Mouse (Mus musculus) hindbrain, postnatal 0 days (tissue): ENCODE results near the gene Rsrc1. TPM values are rescaled to one million over a fixed set of nuclear protein-coding genes. Genes with fewer than 3 reads are reported as not detected.
"Not testable (repeated sequence)": the region's sequence is repeated elsewhere in the genome, so short reads cannot be mapped to it uniquely, and the experiment has no call there.

ENCODE experiments used
- ATAC-seq: fragments of 200-750 bp; cut with Nextera tagmentation; 2 replicates; pipeline ENCODE4 v1.8.0; 2017; ENCODE audit warnings: mild to moderate bottlenecking, moderate TSS enrichment, moderate library complexity
- DNase-seq: peaks from one replicate; pipeline ENCODE4 v3.0.0-alpha.2; 2015; ENCODE audit warnings: low spot score
- H3K27ac ChIP-seq: fragments of 300-500 bp; sonication (generic); 2 replicates; pipeline ENCODE4 v1.5.1; 2014; ENCODE audit warnings: mild to moderate bottlenecking
- H3K27me3 ChIP-seq: fragments of 300-500 bp; sonication (generic); 2 replicates; pipeline ENCODE4 v1.6.1; 2014; ENCODE audit warnings: low read length, mixed read lengths; ENCODE audit not compliant: insufficient read depth
- H3K36me3 ChIP-seq: fragments of 300-500 bp; sonication (generic); 2 replicates; pipeline ENCODE4 v1.6.1; 2014; ENCODE audit warnings: low read length, mixed read lengths; ENCODE audit not compliant: insufficient read depth
- H3K4me1 ChIP-seq: fragments of 300-500 bp; sonication (generic); 2 replicates; pipeline ENCODE4 v1.6.1; 2014; ENCODE audit warnings: antibody characterized with exemption, low read length, mixed read lengths; ENCODE audit not compliant: insufficient read depth
- H3K4me2 ChIP-seq: fragments of 300-500 bp; sonication (generic); 2 replicates; pipeline ENCODE4 v1.6.1; 2014; ENCODE audit warnings: low read depth, mild to moderate bottlenecking, low read length, moderate library complexity, mixed read lengths
- H3K4me3 ChIP-seq: fragments of 300-500 bp; sonication (generic); 2 replicates; pipeline ENCODE4 v1.5.1; 2014; ENCODE audit warnings: low read length
- H3K9ac ChIP-seq: fragments of 300-500 bp; sonication (generic); replicated peaks from 2 replicates; pipeline ENCODE4 v1.6.1; 2014; ENCODE audit warnings: mild to moderate bottlenecking, low read length, moderate library complexity, mixed read lengths
- H3K9me3 ChIP-seq: fragments of 300-500 bp; sonication (generic); 2 replicates; pipeline ENCODE4 v1.6.1; 2016; ENCODE audit warnings: low read length, mixed read lengths
- CTCF ChIP-seq: IDR thresholded peaks from 2 replicates; pipeline ENCODE4 v1.5.1; 2016; ENCODE audit warnings: antibody characterized with exemption, control low read depth, low read depth
- WGBS: fragments of 180-500 bp; shearing (Covaris S2); extraction: QIAGEN DNeasy Blood & Tissue Kit; methylation state at CpG from one replicate; pipeline ENCODE4 v1.1.7; 2014; 5-methylcytosine and 5-hydroxymethylcytosine counted together
- polyA plus RNA-seq: library from polyadenylated mRNA; unstranded; fragments of >200 nt; fragmentation: Nextera tagmentation; extraction: Ambion mirVana; gene quantifications from 2 replicates; pipeline ENCODE4 v1.2.1, GENCODE M21; 2015
- total RNA-seq: library from RNA; depleted of rRNA; stranded (reverse); fragments of >200 nt; gene quantifications from 2 replicates; pipeline ENCODE4 v1.2.3, GENCODE M21; 2014

Rsrc1 gene
- total and polyA plus RNA-seq, 2 experiments from 2014 or later, result 24.1 to 33.3 TPM

GRCm38 (mm10) chr3:66985539-66986286, 4.5 kb downstream of the Rsrc1 start:
- no peaks in the 10 kb centered on the region for H3K36me3 ChIP-seq
- H3K9me3 ChIP-seq, result no peaks in the 10 kb centered on the region
- peaks cover 26% of the 10 kb centered on the region for H3K27me3 ChIP-seq
- WGBS, result under 1% methylated on average over 60 of the region's 60 CpGs
- DNase-seq (peak; percentile 91), ATAC-seq (peak; percentile 95)
- H3K27ac ChIP-seq, result peak overlapping the region; percentile 51; the same call in 1 of the 2 replicates
- peak overlapping the region; percentile 82 for H3K9ac ChIP-seq
- peak overlapping the region; percentile 82 for H3K4me2 ChIP-seq
- 0 out of 2 replicates have a peak, but pooled peaks cover 8% of the 10 kb centered on the region for H3K4me1 ChIP-seq
- no peak for TF ChIP-seq CTCF
- H3K4me3 ChIP-seq, result peak overlapping the region; percentile 98

- H3K27ac ChIP-seq, result no peak overlapping the region
- H3K36me3 ChIP-seq, result no peaks in the 10 kb centered on the region
- H3K4me3 ChIP-seq, result peak overlapping the region; percentile 98
- peak overlapping the region; percentile 82 for H3K9ac ChIP-seq
- 0 out of 2 replicates have a peak, but pooled peaks cover 7% of the 10 kb centered on the region for H3K4me1 ChIP-seq
- peak overlapping the region; percentile 82 for H3K4me2 ChIP-seq
- 19% methylated on average over 1 of the region's 1 CpGs for WGBS
- peaks cover 21% of the 10 kb centered on the region for H3K27me3 ChIP-seq
- ATAC-seq (no peak), DNase-seq (no peak)
- no peak for TF ChIP-seq CTCF
- no peaks in the 10 kb centered on the region for H3K9me3 ChIP-seq
Measured at GRCm38 (mm10) chr3:66986287-66986560, 5.0 kb downstream of the Rsrc1 start.

GRCm38 (mm10) chr3:66996820-66997219, 15.6 kb downstream of the Rsrc1 start:
- Histone ChIP-seq H3K4me2 (no peak overlapping the region), H3K9me3 (no peaks in the 10 kb centered on the region), H3K27me3 (no peaks in the 10 kb centered on the region), H3K27ac (no peak overlapping the region), H3K36me3 (no peaks in the 10 kb centered on the region), H3K4me3 (no peak overlapping the region), H3K4me1 (no peaks in the 10 kb centered on the region), H3K9ac (no peak overlapping the region)
- TF ChIP-seq CTCF, result no peak
- 95% methylated on average over 1 of the region's 1 CpGs for WGBS
- no peak for DNase-seq
- no peak for ATAC-seq

- TF ChIP-seq CTCF, result no peak
- no peak for ATAC-seq
Measured at GRCm38 (mm10) chr3:67036387-67037062, 55.3 kb downstream of the Rsrc1 start.

GRCm38 (mm10) chr3:67059755-67060154, 78.6 kb downstream of the Rsrc1 start:
- H3K9me3 ChIP-seq, result peaks cover 3% of the 10 kb centered on the region; the same call in 1 of the 2 replicates
- no peaks in the 10 kb centered on the region for H3K4me1 ChIP-seq
- no peaks in the 10 kb centered on the region for H3K36me3 ChIP-seq
- 95% methylated on average over 2 of the region's 2 CpGs for WGBS
- no peak overlapping the region for H3K9ac ChIP-seq
- DNase-seq, result no peak
- no peak for TF ChIP-seq CTCF
- no peaks in the 10 kb centered on the region for H3K27me3 ChIP-seq
- no peak for ATAC-seq
- no peak overlapping the region for H3K4me2 ChIP-seq
- H3K27ac ChIP-seq, result no peak overlapping the region
- no peak overlapping the region for H3K4me3 ChIP-seq

More at GRCm38 (mm10) chr3:67036387-67037062, 55.3 kb downstream of the Rsrc1 start:
- Histone ChIP-seq H3K27me3 (no peaks in the 10 kb centered on the region), H3K9ac (no peak overlapping the region), H3K36me3 (no peaks in the 10 kb centered on the region), H3K4me1 (no peaks in the 10 kb centered on the region), H3K9me3 (no peaks in the 10 kb centered on the region), H3K4me3 (no peak overlapping the region), H3K4me2 (no peak overlapping the region), H3K27ac (no peak overlapping the region)
- WGBS, result 70% methylated on average over 6 of the region's 6 CpGs
- no peak for DNase-seq

- Histone ChIP-seq H3K4me2 (no peak overlapping the region), H3K4me3 (no peak overlapping the region), H3K27me3 (no peaks in the 10 kb centered on the region), H3K36me3 (no peaks in the 10 kb centered on the region), H3K4me1 (no peaks in the 10 kb centered on the region), H3K9ac (no peak overlapping the region), H3K27ac (no peak overlapping the region), H3K9me3 (no peaks in the 10 kb centered on the region)
- TF ChIP-seq CTCF, result no peak
- DNase-seq (no peak), ATAC-seq (no peak)
- WGBS, result 68% methylated on average over 11 of the region's 11 CpGs
Measured at GRCm38 (mm10) chr3:67070575-67071488, 89.6 kb downstream of the Rsrc1 start.

GRCm38 (mm10) chr3:67073653-67074052, 92.5 kb downstream of the Rsrc1 start:
- not testable (repeated sequence) for H3K36me3 ChIP-seq, H3K27me3 ChIP-seq, DNase-seq, H3K4me1 ChIP-seq, H3K27ac ChIP-seq, H3K9ac ChIP-seq, H3K9me3 ChIP-seq, ATAC-seq, H3K4me2 ChIP-seq, H3K4me3 ChIP-seq
